Mouse (Mus musculus): ENCODE data around the gene Adcy4.

Gene Adcy4

GRCm38 (mm10) chr14:55788256-55789050 is 4.6 kb upstream of the Adcy4 start, which contains the start of gene Ripk3:
TSS of gene Ripk3 (minus strand) at chr14:55788865.
- DNase-seq (ENCODE audit: low spot score): peak; percentile 38

GRCm38 (mm10) chr14:55787731-55788130 is 3.8 kb upstream of the Adcy4 start:
- peak; percentile 2 for DNase-seq (ENCODE audit: low spot score)

- peak; percentile 2 for DNase-seq (ENCODE audit: low spot score)
These were observed 1.3 kb upstream of the Adcy4 start for GRCm38 (mm10) chr14:55785195-55785594.

GRCm38 (mm10) chr14:55783171-55783957 is 531 bp downstream of the Adcy4 start:
- peak; percentile 11 for DNase-seq (ENCODE audit: low spot score)

GRCm38 (mm10) chr14:55782361-55782960 is 1.4 kb downstream of the Adcy4 start:
- DNase-seq (ENCODE audit: low spot score): peak; percentile 2

- DNase-seq (ENCODE audit: low spot score): peak; percentile 58
These were observed 2.6 kb downstream of the Adcy4 start for GRCm38 (mm10) chr14:55781310-55781709.

GRCm38 (mm10) chr14:55780736-55781135 is 3.2 kb downstream of the Adcy4 start:
- DNase-seq (ENCODE audit: low spot score): peak; percentile 3

GRCm38 (mm10) chr14:55779656-55780055 is 4.2 kb downstream of the Adcy4 start:
- DNase-seq (ENCODE audit: low spot score): no peak

- no peak for DNase-seq (ENCODE audit: low spot score)
These were observed 5.2 kb downstream of the Adcy4 start for GRCm38 (mm10) chr14:55778686-55779085.

- DNase-seq (ENCODE audit: low spot score): no peak
These were observed 6.1 kb downstream of the Adcy4 start for GRCm38 (mm10) chr14:55777806-55778205.

GRCm38 (mm10) chr14:55777176-55777575 is 6.7 kb downstream of the Adcy4 start:
- no peak for DNase-seq (ENCODE audit: low spot score)

- no peak for DNase-seq (ENCODE audit: low spot score)
These were observed 7.2 kb downstream of the Adcy4 start for GRCm38 (mm10) chr14:55776711-55777110.

- no peak for DNase-seq (ENCODE audit: low spot score)
These were observed 14.7 kb downstream of the Adcy4 start for GRCm38 (mm10) chr14:55769087-55769703.

- DNase-seq (ENCODE audit: low spot score): no peak
These were observed 15.3 kb downstream of the Adcy4 start for GRCm38 (mm10) chr14:55768555-55768954.

GRCm38 (mm10) chr14:55767519-55768414 is 16.1 kb downstream of the Adcy4 start:
- DNase-seq (ENCODE audit: low spot score): peak; percentile 59

- no peak for DNase-seq (ENCODE audit: low spot score)
These were observed 18.2 kb downstream of the Adcy4 start, which contains the start of gene Ltb4r1 for GRCm38 (mm10) chr14:55765696-55766095. TSS of gene Ltb4r1 (plus strand) at chr14:55765962.

GRCm38 (mm10) chr14:55763166-55763565 is 20.7 kb downstream of the Adcy4 start:
- DNase-seq (ENCODE audit: low spot score): no peak

GRCm38 (mm10) chr14:55762001-55762821 is 21.7 kb downstream of the Adcy4 start:
- DNase-seq (ENCODE audit: low spot score): peak; percentile 39

- DNase-seq (ENCODE audit: low spot score): no peak
These were observed 22.7 kb downstream of the Adcy4 start, which contains the start of gene Ltb4r2 for GRCm38 (mm10) chr14:55761163-55761562. TSS of gene Ltb4r2 (plus strand) at chr14:55761428.

- peak; percentile 77 for DNase-seq (ENCODE audit: low spot score)
These were observed 23.7 kb downstream of the Adcy4 start for GRCm38 (mm10) chr14:55760156-55760555.

All from urinary bladder, postnatal 25 days (tissue).